Mouse (Mus musculus): Measurements from ENCODE around the gene Hoxd3. TPM values are rescaled to one million over a fixed set of nuclear protein-coding genes. Genes with fewer than 3 reads are reported as not detected.

Hoxd3 gene
- total and polyA plus RNA-seq, 2 experiments, result not detected

- WGBS, result 12% methylated on average over 17 of the region's 17 CpGs
- H3K27ac ChIP-seq (replicated peaks; ENCODE audit: insufficient read depth, low read depth, low read length), result no peak overlapping the region
- DNase-seq (ENCODE audit: extremely low read depth, low read depth, low spot score), result peak; percentile 52
- no peaks in the 10 kb centered on the region for H3K79me2 ChIP-seq (ENCODE audit: control insufficient read depth, insufficient read depth, low read length)
- H3K36me3 ChIP-seq (ENCODE audit: control insufficient read depth, insufficient read depth, low read length), result no peaks in the 10 kb centered on the region
- peaks cover 49% of the 10 kb centered on the region for H3K27me3 ChIP-seq (ENCODE audit: control insufficient read depth, insufficient read depth, low read length)
- TF ChIP-seq POLR2A (IDR thresholded peaks at IDR 0.05; ENCODE audit: extremely low read depth, insufficient read depth, low read length), result no peak
- TF ChIP-seq CTCF (IDR thresholded peaks at IDR 0.05; ENCODE audit: low read depth, low read length), result peak; percentile 41; the same call in 1 of the 2 replicates
- H3K9ac ChIP-seq (ENCODE audit: low read depth, low read length), result no peak overlapping the region
- no peak overlapping the region for H3K4me3 ChIP-seq (ENCODE audit: insufficient read depth, low read depth, low read length)
- H3K4me1 ChIP-seq (ENCODE audit: control insufficient read depth, insufficient read depth, low read length), result no peaks in the 10 kb centered on the region; the same call in 1 of the 2 replicates
These were observed 25.3 kb upstream of the Hoxd3 start for GRCm38 (mm10) chr2:74686301-74686987.

- H3K36me3 ChIP-seq (ENCODE audit: control insufficient read depth, insufficient read depth, low read length), result no peaks in the 10 kb centered on the region
- no peak overlapping the region for H3K4me3 ChIP-seq (ENCODE audit: insufficient read depth, low read depth, low read length)
- no peak for DNase-seq (ENCODE audit: extremely low read depth, low read depth, low spot score)
- no peaks in the 10 kb centered on the region; the same call in 1 of the 2 replicates for H3K4me1 ChIP-seq (ENCODE audit: control insufficient read depth, insufficient read depth, low read length)
- no peak overlapping the region for H3K27ac ChIP-seq (replicated peaks; ENCODE audit: insufficient read depth, low read depth, low read length)
- no peaks in the 10 kb centered on the region for H3K79me2 ChIP-seq (ENCODE audit: control insufficient read depth, insufficient read depth, low read length)
- no peak for TF ChIP-seq POLR2A (IDR thresholded peaks at IDR 0.05; ENCODE audit: extremely low read depth, insufficient read depth, low read length)
- TF ChIP-seq CTCF (IDR thresholded peaks at IDR 0.05; ENCODE audit: low read depth, low read length), result no peak
- WGBS, result 4% methylated on average over 27 of the region's 27 CpGs
- no peak overlapping the region for H3K9ac ChIP-seq (ENCODE audit: low read depth, low read length)
- H3K27me3 ChIP-seq (ENCODE audit: control insufficient read depth, insufficient read depth, low read length), result peaks cover 48% of the 10 kb centered on the region
These were observed 24.6 kb upstream of the Hoxd3 start for GRCm38 (mm10) chr2:74686988-74687697.

GRCm38 (mm10) chr2:74687698-74688555 is 23.8 kb upstream of the Hoxd3 start:
- H3K27me3 ChIP-seq (ENCODE audit: control insufficient read depth, insufficient read depth, low read length), result peaks cover 48% of the 10 kb centered on the region
- no peak overlapping the region for H3K4me3 ChIP-seq (ENCODE audit: insufficient read depth, low read depth, low read length)
- H3K36me3 ChIP-seq (ENCODE audit: control insufficient read depth, insufficient read depth, low read length), result no peaks in the 10 kb centered on the region
- no peak for DNase-seq (ENCODE audit: extremely low read depth, low read depth, low spot score)
- TF ChIP-seq POLR2A (IDR thresholded peaks at IDR 0.05; ENCODE audit: extremely low read depth, insufficient read depth, low read length) (no peak), CTCF (IDR thresholded peaks at IDR 0.05; ENCODE audit: low read depth, low read length) (no peak)
- WGBS, result 5% methylated on average over 31 of the region's 31 CpGs
- no peak overlapping the region for H3K9ac ChIP-seq (ENCODE audit: low read depth, low read length)
- no peak overlapping the region for H3K27ac ChIP-seq (replicated peaks; ENCODE audit: insufficient read depth, low read depth, low read length)
- H3K4me1 ChIP-seq (ENCODE audit: control insufficient read depth, insufficient read depth, low read length), result no peaks in the 10 kb centered on the region
- H3K79me2 ChIP-seq (ENCODE audit: control insufficient read depth, insufficient read depth, low read length), result no peaks in the 10 kb centered on the region

GRCm38 (mm10) chr2:74688795-74689573 is 22.7 kb upstream of the Hoxd3 start:
- peaks cover 46% of the 10 kb centered on the region for H3K27me3 ChIP-seq (ENCODE audit: control insufficient read depth, insufficient read depth, low read length)
- TF ChIP-seq CTCF (IDR thresholded peaks at IDR 0.05; ENCODE audit: low read depth, low read length), result no peak
- TF ChIP-seq POLR2A (IDR thresholded peaks at IDR 0.05; ENCODE audit: extremely low read depth, insufficient read depth, low read length), result no peak
- H3K4me3 ChIP-seq (ENCODE audit: insufficient read depth, low read depth, low read length), result no peak overlapping the region
- no peaks in the 10 kb centered on the region for H3K36me3 ChIP-seq (ENCODE audit: control insufficient read depth, insufficient read depth, low read length)
- no peak overlapping the region for H3K27ac ChIP-seq (replicated peaks; ENCODE audit: insufficient read depth, low read depth, low read length)
- no peaks in the 10 kb centered on the region for H3K4me1 ChIP-seq (ENCODE audit: control insufficient read depth, insufficient read depth, low read length)
- WGBS, result 7% methylated on average over 12 of the region's 12 CpGs
- H3K79me2 ChIP-seq (ENCODE audit: control insufficient read depth, insufficient read depth, low read length), result no peaks in the 10 kb centered on the region
- no peak for DNase-seq (ENCODE audit: extremely low read depth, low read depth, low spot score)
- no peak overlapping the region for H3K9ac ChIP-seq (ENCODE audit: low read depth, low read length)

- no peak overlapping the region for H3K9ac ChIP-seq (ENCODE audit: low read depth, low read length)
- H3K27ac ChIP-seq (replicated peaks; ENCODE audit: insufficient read depth, low read depth, low read length), result no peak overlapping the region
- no peak overlapping the region for H3K4me3 ChIP-seq (ENCODE audit: insufficient read depth, low read depth, low read length)
- peaks cover 42% of the 10 kb centered on the region for H3K27me3 ChIP-seq (ENCODE audit: control insufficient read depth, insufficient read depth, low read length)
- TF ChIP-seq POLR2A (IDR thresholded peaks at IDR 0.05; ENCODE audit: extremely low read depth, insufficient read depth, low read length) (no peak), CTCF (IDR thresholded peaks at IDR 0.05; ENCODE audit: low read depth, low read length) (no peak)
- 4% methylated on average over 24 of the region's 24 CpGs for WGBS
- no peaks in the 10 kb centered on the region for H3K36me3 ChIP-seq (ENCODE audit: control insufficient read depth, insufficient read depth, low read length)
- no peak for DNase-seq (ENCODE audit: extremely low read depth, low read depth, low spot score)
- no peaks in the 10 kb centered on the region for H3K79me2 ChIP-seq (ENCODE audit: control insufficient read depth, insufficient read depth, low read length)
- H3K4me1 ChIP-seq (ENCODE audit: control insufficient read depth, insufficient read depth, low read length), result no peaks in the 10 kb centered on the region
These were observed 22.0 kb upstream of the Hoxd3 start for GRCm38 (mm10) chr2:74689574-74690337.
